Mouse (Mus musculus): ENCODE data around the gene Mbnl2.

Gene Mbnl2

DNA sequence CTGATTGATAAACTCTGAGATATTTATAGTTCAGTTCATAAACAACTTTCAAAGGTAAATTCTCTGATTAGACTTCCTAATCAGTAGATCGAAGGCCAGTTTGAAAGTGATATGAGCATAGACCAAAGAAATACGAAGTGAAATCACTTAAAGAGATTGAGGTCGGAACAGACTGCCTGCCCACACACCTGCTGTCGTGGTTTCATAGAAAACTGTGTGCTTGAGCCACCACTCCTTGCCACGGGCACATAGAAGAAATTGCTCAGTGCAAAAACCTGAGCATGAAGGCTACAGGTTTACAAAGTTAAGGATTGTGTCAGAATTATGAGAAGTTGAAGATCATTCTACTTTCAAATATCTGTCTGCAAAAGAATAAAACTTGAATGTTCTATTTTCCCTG, 153.0 kb downstream of the Mbnl2 start:
- no peak for DNase-seq (ENCODE audit: low spot score)

DNA sequence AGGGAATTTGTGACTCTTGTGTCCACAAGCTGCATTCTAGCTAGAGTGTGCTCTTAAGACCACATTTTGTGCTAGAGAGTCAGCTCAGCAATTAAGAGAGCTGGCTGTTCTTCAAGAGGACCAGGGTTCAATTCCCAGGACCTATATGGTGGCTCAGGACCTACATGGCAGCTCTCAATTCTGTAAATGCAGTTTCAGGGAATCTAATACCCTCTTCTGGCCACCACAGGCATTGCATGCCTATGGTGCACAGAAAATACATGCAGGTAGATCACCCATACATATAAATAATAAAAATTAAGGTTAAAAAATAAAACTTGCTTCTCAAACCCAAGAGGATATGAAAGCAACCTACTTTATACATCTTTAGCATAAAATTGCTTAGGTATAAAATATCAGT, 157.3 kb downstream of the Mbnl2 start:
- peak; percentile 12 for DNase-seq (ENCODE audit: low spot score)

DNA sequence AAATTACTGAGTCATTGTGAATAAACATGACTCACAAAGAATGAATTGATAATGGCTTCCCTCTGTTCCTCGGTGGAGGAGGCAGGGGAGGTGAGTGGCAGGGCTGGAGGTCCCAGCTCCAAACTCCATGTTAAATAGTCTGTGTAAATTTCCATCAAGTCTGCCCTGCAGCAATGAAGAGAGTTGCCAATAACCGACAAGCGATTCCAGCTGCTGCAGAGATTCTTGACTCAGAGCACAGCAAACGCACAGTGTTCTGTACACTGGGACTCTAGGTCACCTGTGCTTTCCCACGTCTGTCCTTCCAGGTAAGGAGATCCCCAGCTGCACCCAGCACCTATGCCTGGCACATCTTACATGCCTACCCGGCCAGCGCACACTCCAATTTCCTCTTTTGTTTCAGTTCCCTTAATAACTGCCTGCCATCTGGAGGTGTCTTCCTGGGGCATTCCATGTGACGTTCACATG, 158.5 kb downstream of the Mbnl2 start:
- no peak for DNase-seq (ENCODE audit: low spot score)

DNA sequence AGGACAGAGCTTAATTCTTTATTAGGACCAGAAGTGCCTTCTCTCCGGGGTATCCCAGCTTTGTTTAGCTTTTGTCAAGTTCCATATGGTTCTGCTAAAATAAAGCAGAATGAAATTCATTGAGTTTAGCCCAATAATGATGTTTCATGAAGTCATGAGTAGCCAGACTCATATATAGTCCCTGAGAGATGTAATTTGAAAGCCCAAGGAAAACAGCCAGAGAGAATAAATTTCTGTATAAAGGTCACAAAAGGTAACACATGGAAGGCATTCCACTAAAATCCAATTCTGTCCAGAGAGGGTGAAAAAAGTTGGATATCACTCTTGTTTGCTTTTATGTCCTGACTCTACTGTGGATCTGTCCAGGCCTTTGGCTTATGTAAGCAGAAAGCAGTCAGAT, 159.4 kb downstream of the Mbnl2 start:
- no peak for DNase-seq (ENCODE audit: low spot score)

DNA sequence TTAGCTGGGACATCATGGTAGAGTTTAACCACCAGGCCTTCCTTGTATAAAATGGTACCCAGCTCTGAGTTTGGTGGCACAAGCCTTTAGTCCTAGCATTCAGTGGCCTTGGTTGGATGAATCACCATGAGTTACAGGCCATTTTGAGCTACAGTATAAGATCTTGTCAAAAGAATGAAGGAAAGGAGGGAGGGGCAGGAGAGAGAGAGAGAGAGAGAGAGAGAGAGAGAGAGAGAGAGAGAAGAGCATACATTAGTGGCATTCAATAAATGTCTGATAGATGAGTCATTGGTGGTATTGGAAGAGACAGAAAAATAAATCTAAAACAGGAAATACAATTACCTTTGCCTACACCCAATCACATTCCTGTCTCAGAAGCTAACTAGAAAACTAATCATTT, 165.2 kb downstream of the Mbnl2 start:
- no peak for DNase-seq (ENCODE audit: low spot score)

DNA sequence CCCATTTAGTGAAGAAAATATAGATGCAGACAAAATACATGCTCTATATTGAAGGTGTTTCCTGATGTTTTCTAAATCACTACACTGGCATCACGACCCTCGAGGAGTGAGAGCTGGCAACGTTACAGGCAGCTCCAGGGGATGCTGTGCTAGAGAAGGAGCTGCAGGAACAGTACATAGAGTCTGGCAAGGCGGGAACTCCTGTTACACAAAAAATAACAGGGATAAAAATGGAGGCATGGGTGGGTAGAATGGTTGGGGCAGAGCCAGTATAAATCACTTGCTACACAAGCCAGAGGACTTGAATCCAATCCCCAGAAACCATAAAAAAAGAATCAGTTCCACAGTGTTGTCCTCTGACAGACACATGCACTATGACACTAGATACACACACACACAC, 165.8 kb downstream of the Mbnl2 start:
- no peak for DNase-seq (ENCODE audit: low spot score)

DNA sequence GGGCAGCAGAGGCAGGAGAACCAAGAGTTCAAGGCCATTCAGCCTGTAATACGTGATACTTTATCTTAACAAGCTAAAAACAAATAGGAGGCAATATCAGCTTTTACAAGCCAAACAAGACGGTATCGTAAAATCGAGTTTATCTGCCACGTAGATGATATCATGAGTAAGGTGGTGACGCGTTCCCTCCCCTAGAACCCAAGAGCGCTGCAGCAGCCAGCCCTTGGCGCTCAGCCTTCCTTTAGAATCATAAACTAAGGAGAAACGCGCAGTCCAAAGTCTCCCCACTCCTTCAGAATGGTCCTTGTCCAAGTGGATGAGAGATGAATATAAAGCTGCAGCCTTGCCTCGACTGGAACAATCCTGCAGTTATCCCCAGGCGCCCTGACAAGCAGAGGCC, 166.4 kb downstream of the Mbnl2 start:
- no peak for DNase-seq (ENCODE audit: low spot score)

DNA sequence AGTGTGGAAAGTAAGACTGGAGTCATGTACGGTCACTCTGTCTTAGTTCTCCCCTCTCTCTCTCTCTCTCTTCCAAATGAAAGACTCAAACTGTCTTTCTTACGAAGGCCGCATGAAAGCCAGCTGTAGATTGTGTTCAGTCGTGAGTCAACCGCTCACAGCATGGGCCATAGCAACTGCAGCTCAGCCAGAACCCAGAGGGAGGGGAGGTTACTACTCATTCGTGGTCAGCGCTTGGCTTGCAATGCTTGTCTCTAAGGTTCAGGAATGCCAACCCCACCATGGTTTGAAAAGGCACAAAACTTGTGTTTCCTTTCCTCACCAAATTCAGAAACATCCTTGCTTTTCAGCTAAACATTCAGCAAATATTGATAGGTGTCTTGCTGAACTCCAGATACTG, 178.8 kb downstream of the Mbnl2 start:
- no peak for DNase-seq (ENCODE audit: low spot score)

DNA sequence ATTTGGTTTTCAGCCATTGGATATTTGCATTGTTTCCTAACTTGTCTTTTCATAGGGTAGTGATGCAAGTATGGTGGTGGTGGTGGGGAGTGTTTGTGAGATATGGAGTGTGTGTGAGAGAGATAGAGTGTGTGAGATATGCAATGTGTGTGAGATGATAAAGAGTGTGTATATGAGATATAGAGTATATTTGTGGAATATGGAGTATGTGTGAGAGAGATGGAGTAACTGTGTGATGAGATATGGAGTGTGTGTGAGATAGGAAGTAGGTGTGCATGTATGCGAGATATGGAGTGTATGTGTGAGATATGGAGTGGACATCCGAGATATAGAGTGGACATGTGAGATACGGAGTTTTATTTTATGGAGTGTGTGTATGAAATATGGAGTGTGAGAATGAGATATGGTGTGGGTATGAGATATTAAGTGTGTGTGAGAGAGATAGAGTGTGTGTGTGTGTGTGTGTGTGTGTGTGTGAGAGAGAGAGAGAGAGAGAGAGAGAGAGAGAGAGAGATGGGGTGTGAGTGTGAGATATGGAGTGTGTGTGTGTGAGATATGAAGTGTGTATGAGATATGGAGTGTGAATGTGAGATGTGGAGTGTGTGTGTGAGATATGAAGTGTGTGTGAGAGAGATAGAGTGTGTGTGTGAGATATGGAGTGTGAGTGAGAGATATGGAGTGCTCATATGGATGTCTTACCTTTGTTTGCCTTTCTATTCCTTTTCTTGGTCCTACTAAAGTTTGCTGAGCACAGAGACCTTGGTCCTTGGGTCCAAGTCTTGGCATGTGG, 188.7 kb downstream of the Mbnl2 start:
- no peak for DNase-seq (ENCODE audit: low spot score)

DNA sequence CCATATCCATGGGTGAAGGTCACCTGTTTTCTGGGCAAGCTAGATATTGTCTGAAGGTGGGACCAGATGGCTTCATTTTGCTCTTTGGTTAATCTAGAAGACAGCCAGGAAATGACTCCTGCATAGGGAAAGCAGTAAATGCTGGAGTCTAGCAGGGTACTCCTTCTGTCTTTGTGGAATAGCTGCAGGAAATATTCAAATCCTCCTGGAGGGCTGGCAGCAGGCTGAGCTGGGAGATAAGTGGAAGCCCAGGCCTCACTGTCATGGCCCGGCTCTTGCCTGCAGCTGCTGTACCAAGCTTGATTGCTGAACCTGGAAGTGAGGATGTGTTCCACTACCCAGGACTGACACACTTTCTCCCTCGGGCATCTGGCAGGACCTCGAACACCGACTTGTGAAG, 191.3 kb downstream of the Mbnl2 start:
- DNase-seq (ENCODE audit: low spot score), result no peak

DNA sequence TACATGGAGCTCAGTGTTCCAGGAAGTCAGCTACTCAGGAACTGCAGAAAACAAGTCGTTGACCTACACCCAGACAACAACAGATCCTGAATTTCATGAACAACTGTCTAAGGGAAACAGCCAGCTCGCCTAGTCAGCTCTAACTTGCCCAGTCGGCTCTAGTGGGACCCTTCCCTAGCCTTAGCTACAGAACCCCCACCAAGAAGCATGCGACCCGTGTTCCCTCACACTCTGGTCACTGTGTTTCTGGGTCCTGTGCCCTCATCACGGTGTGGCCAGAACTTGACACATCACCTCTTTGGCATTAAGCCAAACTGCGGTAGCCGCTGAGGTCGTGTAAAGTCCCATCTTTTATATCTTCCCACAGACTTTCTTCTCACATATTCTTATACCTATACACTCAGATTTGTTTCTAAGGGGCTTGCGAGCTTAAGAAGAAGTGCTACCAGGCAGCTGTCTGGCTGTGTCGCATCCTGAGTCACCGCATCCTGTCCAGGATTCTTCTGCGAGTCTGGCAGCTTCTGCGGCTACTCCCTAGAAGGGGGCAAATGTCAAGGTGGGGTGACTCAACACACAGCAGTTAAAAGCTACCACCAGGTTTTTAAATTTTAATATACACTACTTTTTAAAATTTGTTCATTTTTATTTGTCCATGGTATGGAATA, 193.8 kb downstream of the Mbnl2 start:
- DNase-seq (ENCODE audit: low spot score), result no peak

DNA sequence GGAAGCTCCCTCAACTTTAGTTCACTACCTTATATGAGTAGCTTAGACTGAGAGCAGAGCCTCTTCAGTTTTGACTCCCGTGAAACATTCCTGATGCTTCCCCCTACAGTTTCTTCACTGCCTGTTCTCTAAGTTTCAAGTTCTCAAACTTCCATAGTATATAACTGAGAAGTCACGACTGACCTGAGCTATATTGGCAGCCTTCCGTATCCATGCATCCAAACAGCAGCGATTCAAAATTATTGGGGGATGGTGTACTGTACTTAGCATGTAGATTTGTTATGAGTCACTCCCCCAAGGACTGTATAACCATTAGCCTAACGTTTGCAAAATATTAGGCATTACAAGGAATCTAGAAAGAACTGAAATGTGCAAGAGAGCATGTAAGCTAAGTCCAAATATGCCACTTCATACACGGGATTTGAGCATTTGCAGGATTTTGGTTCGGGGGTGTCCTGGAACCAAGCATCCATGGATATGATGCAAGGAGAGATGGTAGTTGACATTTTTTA, 200.8 kb downstream of the Mbnl2 start:
- no peak for DNase-seq (ENCODE audit: low spot score)

DNA sequence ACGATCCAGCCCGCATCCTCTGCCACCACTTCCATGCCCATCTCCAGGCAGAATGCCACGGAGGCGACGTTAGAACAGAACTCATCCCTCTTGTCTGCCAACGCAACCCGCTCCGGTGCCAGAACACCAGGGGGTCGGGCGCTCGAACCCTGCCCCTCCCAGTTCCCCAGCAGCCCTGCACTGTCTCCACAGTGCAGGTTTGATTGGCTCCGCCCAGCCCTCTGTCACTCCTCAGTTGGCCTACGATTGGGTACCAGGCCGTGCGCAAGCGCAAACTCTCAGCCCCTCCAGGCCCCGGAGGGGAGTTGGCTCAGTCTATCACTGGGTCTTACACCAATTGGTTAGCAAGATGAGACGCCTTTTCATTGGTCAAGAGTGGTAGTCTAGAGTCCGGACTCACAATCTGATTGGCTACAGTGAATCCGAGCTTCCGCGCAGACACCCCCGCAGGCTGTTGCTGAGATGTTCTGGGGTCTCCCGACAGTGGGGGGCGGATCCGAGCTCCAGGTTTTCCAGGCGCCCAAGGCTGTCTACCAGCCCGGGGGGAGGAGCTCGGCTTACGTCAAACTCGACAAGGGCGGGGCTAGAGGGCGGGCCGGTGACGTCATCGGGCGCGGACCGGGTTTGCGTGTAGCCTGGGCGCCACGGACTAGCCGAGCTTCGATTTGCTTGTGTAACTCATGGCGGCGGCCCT, 202.0 kb downstream of the Mbnl2 start:
- DNase-seq (ENCODE audit: low spot score), result peak; percentile 99

DNA sequence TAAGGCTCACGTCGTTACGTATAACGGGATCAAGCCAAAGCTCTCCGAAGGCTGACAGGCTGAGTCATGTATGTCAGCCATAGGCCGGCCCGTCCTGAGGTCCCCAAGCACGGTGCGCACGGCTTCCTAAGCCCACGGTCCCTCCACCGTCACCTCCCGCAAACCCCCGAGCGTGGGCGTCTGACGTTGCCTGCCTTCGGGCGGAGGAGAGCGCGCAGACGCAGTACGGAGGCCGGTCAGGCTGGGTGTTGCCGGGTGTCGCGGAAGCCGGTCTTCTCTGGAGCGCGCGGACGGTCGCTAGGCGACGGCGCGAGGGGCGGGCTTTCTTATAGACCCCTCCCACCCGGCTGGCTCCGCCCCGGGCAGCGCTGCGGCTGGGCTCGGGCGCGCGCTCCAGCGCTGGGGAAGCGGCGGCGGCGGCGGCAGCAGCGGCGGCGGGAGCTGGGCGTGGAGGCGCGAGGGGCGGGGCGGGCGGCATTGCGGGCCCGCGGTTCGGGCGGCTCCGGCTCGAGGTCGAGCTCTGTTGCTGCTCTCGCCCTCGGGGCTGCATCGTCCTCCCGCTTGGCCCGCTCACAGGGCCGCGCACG, 202.6 kb downstream of the Mbnl2 start, which contains the start of gene Rap2a:
Rap2a (plus strand) TSS at position 463 of the 587 bp plus-strand sequence.
- peak; percentile 96 for DNase-seq (ENCODE audit: low spot score)

DNA sequence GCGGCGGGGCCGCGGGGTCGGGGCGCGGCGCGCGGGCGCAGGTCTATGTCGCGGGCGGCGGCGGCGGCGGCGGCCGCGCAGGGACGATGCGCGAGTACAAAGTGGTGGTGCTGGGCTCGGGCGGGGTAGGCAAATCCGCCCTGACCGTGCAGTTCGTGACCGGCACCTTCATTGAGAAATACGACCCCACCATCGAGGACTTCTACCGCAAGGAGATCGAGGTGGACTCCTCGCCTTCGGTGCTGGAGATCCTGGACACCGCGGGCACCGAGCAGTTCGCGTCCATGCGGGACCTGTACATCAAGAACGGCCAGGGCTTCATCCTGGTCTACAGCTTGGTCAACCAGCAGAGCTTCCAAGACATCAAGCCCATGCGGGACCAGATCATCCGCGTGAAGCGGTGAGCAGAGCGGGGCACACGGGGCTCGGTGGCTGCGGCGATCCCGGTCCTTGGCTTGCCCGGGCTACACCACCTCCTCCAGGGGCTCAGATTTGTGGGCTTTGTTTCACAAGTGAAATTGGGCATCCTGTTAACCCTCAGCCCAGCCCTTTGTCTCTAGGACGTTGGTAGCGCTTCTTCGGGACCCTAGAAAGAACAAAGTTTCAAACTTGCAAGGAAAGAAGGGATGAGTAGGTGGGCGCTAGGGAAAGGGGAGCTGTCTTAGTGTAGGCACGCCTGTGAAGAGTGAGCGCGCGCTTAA, 203.3 kb downstream of the Mbnl2 start:
- DNase-seq (ENCODE audit: low spot score), result peak; percentile 58

DNA sequence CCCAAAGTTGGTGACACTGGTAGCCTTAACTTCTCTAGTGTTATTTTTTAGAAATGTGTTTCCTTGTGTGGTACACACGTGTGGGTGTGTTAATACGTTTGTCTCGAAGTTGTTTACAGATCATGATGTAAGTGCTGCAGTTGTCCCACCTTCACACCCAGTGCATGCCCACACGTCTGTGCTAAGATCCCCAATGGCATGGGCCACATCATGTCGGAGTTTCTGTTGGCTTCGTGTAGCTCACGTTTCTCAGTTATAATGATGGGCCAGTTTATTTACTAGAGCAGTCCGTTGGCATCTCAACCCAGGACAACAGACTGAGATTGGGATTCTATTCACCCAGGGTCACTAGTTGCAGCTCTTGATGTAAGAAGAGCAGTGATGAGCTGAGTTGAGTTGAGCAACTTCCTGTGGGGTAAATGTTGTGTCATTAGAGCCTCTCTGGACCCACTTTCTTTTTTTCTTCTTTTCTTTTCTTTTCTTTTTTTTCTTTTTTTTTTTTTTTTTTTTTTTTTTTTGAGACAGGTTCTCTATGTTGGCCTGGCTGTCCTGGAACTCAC, 205.0 kb downstream of the Mbnl2 start:
- no peak for DNase-seq (ENCODE audit: low spot score)

DNA sequence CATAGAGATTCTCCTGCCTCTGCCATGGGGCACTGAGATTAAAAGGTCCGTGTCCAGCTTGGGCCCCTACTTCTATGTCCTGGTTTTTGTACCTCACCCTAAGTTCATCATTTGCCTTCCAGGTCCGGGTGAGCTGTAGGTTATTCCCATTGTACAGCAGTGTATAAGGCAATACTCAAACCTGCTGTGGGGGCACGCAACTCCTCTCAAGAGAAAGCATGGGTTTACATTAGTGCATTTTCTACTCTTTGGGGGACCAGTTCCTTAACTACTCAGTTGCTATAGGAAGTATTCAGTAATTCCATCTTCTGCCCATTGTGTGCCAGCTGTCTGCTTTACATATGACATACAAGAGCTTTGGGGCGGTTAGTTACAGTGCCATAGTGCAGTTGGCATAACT, 205.5 kb downstream of the Mbnl2 start:
- DNase-seq (ENCODE audit: low spot score), result no peak
